Mouse (Mus musculus) G1E (cell line): ENCODE data around the gene Myo5a.

Source experiments
- CTCF ChIP-seq: IDR thresholded peaks from 2 replicates; pipeline ENCODE4 v1.5.1; 2012; ENCODE audit warnings: low read depth, low read length, inconsistent platforms, mixed read lengths
- GATA1 ChIP-seq: IDR thresholded peaks from 2 replicates; pipeline ENCODE4 v1.6.1; 2012; ENCODE audit warnings: borderline replicate concordance, low read length, inconsistent platforms, mixed read lengths
- POLR2AphosphoS5 ChIP-seq: IDR thresholded peaks from 2 replicates; pipeline ENCODE4 v1.6.1; 2012; ENCODE audit warnings: low read depth, low read length, inconsistent platforms; ENCODE audit not compliant: insufficient replicate concordance

GRCm38 (mm10) chr9:75193858-75194257 lies 123.0 kb downstream of the Myo5a start:
- TF ChIP-seq CTCF: no peak
- no peak for TF ChIP-seq POLR2AphosphoS5
- TF ChIP-seq GATA1: no peak
